Mouse (Mus musculus): Measurements from ENCODE around the gene Spint5.

DNA sequence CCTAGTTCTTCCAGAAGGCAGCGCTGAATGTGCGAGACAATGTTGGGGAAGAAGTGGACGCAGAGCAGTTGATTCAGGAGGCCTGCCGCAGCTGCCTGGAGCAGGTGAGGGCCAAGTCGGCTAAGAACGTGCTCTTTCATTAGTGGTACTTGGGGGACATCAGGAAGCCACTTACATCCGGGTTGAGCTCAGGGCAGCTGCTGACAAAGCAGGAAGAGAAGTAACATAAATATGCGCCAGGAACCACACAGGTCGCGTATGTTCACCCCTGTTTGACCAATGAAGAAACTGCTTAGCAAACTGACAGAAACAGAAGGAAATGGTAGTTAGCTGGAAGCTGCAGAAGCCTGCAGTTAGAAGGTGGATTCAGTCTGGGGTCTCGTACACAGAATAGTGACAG lies 39.0 kb downstream of the Spint5 start:
- TF ChIP-seq POLR2A (IDR thresholded peaks at IDR 0.05; ENCODE audit: borderline replicate concordance, low read depth, low read length): no peak
- TF ChIP-seq CTCF (IDR thresholded peaks at IDR 0.05; ENCODE audit: low read depth, low read length): no peak
